Mouse (Mus musculus): ENCODE measurements around the gene Nfkbia. TPM values are rescaled to one million over a fixed set of nuclear protein-coding genes. Genes with fewer than 3 reads are reported as not detected.

Nfkbia gene
- polyA plus RNA-seq, 2 experiments from 2014 or later: 643 to 660 TPM

DNA sequence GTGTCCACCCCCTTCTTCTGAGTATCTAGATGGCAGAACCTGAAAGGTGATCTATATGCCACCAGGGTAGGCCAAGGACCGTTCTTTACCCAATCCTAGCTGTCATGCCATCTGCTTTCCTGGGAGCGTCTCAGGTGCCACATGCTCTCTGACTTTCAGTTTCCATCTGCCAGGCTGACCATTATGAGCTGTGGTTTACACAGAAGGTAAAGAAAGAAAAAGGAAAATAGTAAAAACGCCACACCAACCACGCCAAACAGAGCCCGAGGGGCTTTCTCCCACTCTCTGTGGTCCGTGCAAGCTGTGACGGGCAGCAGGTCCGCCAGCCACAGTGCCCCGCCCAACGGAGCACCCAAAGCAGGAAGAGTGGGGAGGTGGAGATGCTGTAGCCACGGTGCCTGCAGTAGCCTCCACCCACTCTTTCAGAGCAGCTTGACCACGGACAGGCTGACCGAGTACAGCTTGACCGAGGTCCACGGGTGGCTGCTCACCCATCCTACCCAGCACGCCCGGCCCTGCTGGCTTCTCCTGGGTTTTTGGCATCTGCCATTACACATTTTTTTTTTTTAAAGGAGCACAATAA is 27.0 kb downstream of the Nfkbia start:
- peak; percentile 44 for ATAC-seq

GRCm38 (mm10) chr12:55464846-55465361 is 27.5 kb downstream of the Nfkbia start:
- ATAC-seq: peak; percentile 21

DNA sequence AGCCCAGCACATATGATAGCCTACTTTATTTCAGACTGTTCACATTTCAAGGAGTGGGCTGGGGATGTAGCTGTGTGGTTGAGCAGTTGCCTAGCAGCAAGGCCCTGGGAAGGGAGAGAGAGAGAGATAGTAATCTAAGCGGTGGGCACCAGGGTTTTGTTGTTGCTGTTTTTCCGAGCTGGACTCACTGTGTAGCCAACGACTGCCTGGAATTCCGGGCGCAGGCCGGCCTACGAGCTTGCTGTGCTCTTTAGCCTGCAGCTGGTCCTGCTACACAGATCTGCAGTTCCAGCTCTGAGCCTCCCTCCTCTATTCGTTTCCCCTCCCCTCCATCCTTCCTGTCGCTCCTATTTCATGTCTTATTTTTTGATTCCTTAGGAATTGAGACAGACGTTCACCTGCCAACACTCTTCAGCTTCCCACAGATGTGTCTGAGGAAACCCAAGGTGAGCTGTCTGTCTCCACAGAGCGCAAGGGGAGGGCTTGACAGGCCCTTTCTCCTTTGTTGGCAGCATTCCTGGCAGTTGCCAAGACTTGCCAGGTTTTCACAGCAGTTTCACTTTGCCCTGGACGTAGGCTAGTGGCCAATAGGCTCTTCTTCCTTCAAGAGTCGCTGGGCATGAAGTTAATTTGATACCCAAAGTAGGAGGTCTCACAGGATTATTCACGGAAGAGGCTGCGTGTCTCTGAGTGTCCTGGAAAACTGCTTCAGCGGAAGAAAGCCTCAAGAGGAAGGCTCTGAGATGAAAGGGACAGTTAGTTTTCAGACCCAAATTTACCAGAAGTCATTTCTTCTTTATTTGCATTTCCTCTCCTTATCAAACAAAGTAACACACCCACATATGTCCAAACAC is 28.2 kb downstream of the Nfkbia start:
- ATAC-seq: peak; percentile 44

GRCm38 (mm10) chr12:55463087-55463486 is 29.4 kb downstream of the Nfkbia start:
- no peak for ATAC-seq

DNA sequence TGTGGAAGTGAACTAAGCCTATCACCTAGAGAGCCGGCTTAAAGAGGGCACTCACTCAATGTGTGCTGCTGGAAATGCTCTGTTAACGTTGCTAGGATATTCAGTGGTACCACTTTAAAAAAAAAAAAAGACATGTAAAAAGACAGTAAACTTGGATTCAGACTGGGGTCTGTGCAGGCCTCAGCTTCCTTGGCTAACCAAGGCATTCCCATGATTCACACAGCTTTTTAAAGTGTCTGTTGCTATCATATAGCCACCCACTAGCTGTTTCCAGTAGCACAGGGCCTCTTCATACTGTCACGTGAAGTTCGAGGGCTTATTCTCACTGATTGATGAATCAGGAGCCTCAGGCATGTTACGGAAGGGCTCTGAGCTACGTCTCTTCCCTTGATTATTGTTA is 30.0 kb downstream of the Nfkbia start:
- no peak for ATAC-seq

DNA sequence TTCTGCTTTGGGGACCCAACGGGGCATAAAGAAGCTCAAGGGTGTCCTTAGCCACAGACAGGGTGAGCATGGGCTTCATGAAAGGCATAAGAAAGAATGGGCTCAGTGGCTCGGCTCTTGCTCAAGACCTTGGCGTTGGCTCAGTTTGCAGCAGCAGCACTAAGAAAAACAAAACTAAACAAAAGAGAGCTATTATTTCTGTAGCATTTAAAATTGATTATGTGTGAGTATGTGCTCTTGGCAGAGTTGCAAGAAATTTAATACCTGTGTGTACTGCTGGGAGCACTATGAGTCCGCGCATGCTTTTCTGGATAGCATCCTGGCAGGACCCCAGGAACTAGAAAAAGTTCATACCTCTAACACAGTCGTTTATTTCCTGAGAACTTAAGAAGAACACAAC is 30.7 kb downstream of the Nfkbia start:
- no peak for ATAC-seq

DNA sequence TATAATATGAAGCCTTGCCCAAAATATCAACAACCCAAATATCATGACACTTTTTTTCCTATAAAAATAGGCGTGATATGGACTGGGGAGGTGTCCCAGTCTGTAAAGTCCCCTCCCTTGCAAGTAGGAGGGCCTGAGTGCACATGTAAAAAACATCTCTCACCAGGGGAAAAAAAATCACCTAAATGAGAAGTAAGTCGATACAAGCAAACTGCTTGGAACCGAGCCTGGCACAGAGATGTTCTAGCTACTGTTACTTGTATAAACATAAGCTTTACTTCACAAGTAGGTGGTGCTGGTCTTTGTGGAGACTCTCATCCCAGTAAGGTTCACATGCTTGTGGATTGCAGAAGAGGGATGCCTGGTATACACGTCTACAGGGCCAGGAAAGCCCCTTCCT is 31.5 kb downstream of the Nfkbia start:
- ATAC-seq: no peak

DNA sequence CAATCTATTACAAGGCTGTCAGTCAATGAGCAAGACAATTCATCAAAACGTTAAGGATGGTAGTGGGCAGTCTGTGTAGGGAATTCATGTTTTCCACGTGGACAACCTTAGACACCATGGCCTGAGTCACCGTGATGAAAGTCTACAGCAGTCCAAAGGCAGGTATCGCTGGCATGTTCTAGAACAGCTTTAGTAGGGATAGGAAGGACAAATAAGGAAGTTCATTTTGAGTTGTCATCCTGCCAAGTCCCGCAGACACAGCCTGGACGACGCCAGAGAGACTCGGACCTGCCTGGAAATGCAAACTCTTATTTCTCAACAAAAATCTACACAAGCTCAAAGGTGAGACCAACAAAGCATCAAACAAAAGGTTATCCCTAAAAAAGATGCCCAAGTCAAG is 32.7 kb downstream of the Nfkbia start:
- ATAC-seq: no peak

DNA sequence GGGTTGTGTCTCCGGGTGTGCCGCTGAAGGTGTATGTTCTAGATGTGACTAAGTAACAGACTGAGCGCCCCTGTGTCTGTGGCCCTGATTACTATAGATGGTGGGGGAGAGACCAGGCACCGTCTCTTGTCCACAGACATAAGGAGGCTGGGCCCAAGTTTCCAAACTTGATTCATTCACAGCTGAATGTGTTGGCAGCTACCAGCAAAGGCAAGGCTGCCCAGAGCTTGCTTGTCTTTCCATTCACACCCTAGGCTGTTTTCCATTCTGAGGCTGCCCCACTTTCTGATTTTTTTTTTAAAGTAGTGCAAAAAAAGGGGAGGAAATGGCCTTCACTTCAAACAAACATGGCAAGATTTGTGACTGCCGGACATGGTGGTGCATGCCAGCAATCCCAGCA is 35.6 kb downstream of the Nfkbia start:
- no peak for ATAC-seq

- ATAC-seq: no peak
Measured at GRCm38 (mm10) chr12:55456136-55456535, 36.3 kb downstream of the Nfkbia start.

- ATAC-seq: no peak
Measured at GRCm38 (mm10) chr12:55455206-55455605, 37.2 kb downstream of the Nfkbia start.

DNA sequence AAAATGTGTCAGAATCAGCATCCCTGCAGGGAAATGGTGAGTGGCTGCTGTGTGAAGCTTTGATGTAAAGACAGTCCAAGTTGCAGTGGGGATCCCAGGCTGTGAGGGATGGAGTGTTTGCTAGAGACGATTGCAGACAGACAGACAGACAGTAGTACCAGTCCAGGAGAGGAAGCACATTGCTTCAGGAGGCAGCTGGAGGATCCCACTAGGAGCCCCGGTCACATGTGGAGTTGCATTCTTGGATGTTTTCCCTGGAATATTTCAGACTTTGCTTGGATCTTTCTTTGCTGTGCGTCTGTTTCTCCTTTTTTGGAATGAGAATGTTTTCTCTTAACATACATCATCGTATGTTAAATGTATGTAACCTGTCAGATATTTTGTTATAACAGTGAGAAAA is 38.5 kb downstream of the Nfkbia start:
- no peak for ATAC-seq

- no peak for ATAC-seq
Measured at GRCm38 (mm10) chr12:55452839-55453238, 39.6 kb downstream of the Nfkbia start.

DNA sequence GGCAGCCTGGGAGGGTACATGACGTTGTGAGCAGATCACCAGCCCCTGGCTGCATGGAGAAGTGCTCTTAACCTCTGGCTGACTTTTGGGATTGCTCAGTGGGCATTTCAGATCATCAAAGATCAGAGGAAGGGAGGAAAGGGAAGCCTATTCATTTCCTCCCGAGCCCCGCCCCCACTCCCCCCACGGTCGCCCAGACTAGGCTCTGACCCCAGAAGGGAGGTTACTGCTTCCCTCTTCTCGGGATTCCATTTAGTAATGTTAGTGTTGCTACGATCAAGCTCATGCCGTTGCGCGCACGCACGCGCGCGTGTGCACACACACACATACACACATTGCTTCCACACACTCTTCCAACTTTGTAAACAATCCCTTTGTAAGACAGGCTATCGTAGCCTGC is 42.0 kb downstream of the Nfkbia start:
- ATAC-seq: no peak

DNA sequence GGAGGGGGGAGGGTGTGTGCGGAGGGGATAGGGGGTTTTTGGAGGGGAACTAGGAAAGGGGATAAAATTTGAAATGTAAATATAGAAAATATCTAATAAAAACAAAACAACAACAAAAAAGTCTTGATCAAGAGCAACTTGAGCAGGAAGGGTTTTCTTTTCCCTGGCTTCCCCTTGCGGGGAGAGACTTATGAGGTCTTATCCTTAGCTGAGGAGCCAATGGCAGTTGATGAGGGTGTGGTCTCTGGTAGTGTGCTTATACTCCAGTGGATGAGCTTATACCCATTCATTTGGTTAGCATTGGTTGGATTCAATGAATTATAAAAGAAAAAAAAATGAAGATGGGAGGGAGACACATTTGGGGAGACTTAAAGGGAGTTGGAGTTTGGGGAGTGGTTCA is 43.4 kb downstream of the Nfkbia start:
- ATAC-seq: no peak

- ATAC-seq: no peak
Measured at GRCm38 (mm10) chr12:55448457-55448856, 44.0 kb downstream of the Nfkbia start.

GRCm38 (mm10) chr12:55447396-55447760 is 45.1 kb downstream of the Nfkbia start:
- ATAC-seq: no peak

DNA sequence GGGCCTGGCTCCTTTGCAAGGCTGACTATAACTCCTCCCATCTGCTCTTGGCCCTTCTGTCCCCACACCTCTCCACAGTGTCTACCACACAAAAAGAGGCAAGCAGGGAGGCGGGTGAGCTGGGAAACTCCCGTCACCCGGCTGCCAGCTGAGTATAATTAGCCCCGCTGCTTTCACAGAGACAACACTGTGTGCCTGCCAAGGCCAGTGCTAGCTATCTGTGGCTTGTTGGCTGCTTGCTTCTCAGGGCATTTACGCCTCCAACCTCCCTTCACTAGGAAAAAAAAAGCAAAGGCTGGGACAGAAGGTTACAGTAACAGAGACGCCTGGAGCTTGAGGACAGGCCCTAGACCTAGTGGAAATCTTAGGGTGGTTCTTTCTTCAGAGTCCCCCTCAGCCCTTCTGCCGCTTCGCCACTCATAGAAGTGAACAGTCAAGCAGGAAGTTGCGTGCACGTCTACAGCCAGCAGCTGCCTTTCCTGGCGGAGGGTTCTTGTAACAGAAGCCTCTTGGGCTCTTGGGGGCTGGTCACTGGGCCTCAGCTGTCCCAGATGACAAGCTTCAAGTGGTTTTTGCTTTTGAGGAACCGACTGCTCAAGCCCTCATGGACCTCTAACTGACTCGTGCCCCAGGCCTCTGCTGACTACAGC is 45.6 kb downstream of the Nfkbia start:
- peak; percentile 85 for ATAC-seq

DNA sequence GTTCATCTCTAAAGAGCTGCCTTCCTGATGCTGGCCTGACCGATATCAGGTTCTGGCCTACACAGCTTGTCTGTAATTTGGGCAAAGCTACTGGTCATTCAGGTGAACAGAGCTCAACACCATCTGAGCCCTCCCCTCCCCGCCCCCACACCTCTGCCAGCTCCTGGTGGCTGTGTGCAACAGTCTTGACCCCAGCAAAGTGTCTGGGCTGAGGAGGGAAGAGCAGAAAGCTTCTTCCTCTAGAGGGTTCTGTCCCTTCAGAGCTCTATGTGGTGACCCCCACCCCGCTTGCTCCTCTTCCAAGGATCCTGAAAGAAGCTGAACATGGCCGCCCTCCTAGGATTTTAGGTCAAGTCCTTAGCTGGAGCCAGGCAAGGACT is 46.1 kb downstream of the Nfkbia start:
- no peak for ATAC-seq

DNA sequence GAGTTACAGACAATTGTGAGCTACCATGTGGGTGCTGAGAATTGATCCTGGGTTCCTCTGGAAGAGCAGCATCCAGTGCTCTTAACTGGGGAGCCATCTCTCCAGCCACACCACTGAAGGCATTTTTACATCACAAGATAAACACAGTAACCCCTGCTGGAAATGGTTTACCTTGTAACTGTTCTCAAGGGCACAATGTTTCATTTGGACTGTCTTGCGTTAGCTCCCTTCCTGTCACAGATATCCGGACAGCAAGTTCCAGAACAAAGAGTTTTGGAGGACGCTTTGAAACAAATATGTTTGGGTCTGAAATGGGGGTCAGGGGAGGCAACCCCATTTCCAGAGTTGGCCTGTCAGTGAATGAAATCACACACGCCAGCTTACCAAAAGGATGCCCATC is 46.9 kb downstream of the Nfkbia start:
- ATAC-seq: no peak

GRCm38 (mm10) chr12:55444031-55444451 is 48.4 kb downstream of the Nfkbia start:
- ATAC-seq: no peak

- ATAC-seq: peak; percentile 42
Measured at GRCm38 (mm10) chr12:55442861-55443850, 49.3 kb downstream of the Nfkbia start.

Data from CD4-positive, CD25-positive, alpha-beta regulatory T cell, adult 4 months (primary cell).